Mouse (Mus musculus): ENCODE data around the gene Rpain. TPM values are rescaled to one million over a fixed set of nuclear protein-coding genes. Genes with fewer than 3 reads are reported as not detected.

Rpain gene
- 34.4 and 35.8 TPM in 2 replicates for polyA plus RNA-seq (2021; fragmentation: Nextera tagmentation)
- long read RNA-seq, experiment 1, transcript Rpain-201 (7 exons, 1,100 nt), result major isoform, 25 of 31 reads
- long read RNA-seq, experiment 1, partial matches to known transcripts, result 1 of 31 reads
- long read RNA-seq, experiment 1, other reads (novel, unspliced or antisense), result 0 of 31 reads
- long read RNA-seq, experiment 2, transcript Rpain-201 (7 exons, 1,100 nt), result major isoform, 6 of 32 reads
- long read RNA-seq, experiment 2, partial matches to known transcripts, result 0 of 32 reads
- long read RNA-seq, experiment 2, other reads (novel, unspliced or antisense), result 19 of 32 reads

GRCm38 (mm10) chr11:70969821-70970559, at the start of gene Rpain, which contains the start of gene Nup88:
TSS of gene Rpain (plus strand) at chr11:70970213.
TSS of gene Nup88 (minus strand) at chr11:70969973.

GRCm38 (mm10) chr11:70982557-70983228, 12.7 kb downstream of the Rpain start, which contains the start of gene C1qbp:
TSS of gene C1qbp (minus strand) at chr11:70983026.

DNA sequence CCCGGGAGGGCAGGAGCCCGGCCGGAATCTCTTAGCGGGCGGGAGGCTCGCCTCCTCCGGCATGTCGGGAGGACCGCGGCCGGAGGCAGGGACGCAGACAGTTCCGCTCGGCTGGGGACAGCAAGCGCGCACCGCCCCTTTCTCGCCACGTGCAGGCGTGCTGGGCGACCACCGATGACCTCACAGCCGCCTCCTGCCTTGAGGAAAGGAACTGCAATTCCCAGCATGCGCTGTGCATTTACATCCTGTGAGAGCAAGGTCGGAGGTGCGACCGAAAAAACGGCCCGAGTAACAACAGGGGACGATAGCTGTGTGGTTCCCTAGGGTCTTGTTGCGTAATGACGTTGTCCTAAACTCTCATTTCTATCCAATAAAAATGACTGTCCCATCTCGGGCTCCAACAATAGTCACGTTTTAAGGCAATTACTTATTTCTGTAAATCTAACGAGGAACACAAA, 34.3 kb downstream of the Rpain start, which contains the start of gene Dhx33:
Dhx33 (minus strand) TSS at position 122 of the 458 bp plus-strand sequence.

GRCm38 (mm10) chr11:71019201-71020068, 49.4 kb downstream of the Rpain start, which contains the start of the genes Mis12 and Derl2:
TSS of gene Mis12 (plus strand) at chr11:71019611.
TSS of gene Derl2 (minus strand) at chr11:71019841.

Other genes with a start within 250 kb of the Rpain start
- 12.9 and 14.9 TPM in 2 replicates for gene Zfp3, start 206.0 kb upstream of the Rpain start, polyA plus RNA-seq (2021; fragmentation: Nextera tagmentation)
- gene Scimp, start 157.6 kb upstream of the Rpain start, polyA plus RNA-seq (2021; fragmentation: Nextera tagmentation), result 0.13 and 0.26 TPM in 2 replicates
- gene Rabep1, start 125.4 kb upstream of the Rpain start, polyA plus RNA-seq (2021; fragmentation: Nextera tagmentation), result 79.5 and 90.5 TPM in 2 replicates
- 28.3 and 31.0 TPM in 2 replicates for gene Nup88, start 240 bp upstream of the Rpain start, polyA plus RNA-seq (2021; fragmentation: Nextera tagmentation)
- gene C1qbp, start 12.8 kb downstream of the Rpain start, polyA plus RNA-seq (2021; fragmentation: Nextera tagmentation), result 203 and 224 TPM in 2 replicates
- gene Dhx33, start 34.2 kb downstream of the Rpain start, polyA plus RNA-seq (2021; fragmentation: Nextera tagmentation), result 9.3 and 10.0 TPM in 2 replicates
- 7.4 and 9.8 TPM in 2 replicates for gene Mis12, start 49.4 kb downstream of the Rpain start, polyA plus RNA-seq (2021; fragmentation: Nextera tagmentation)
- gene Derl2, start 49.6 kb downstream of the Rpain start, polyA plus RNA-seq (2021; fragmentation: Nextera tagmentation), result 24.1 and 25.6 TPM in 2 replicates
- gene 6330403K07Rik, start 63.3 kb downstream of the Rpain start, polyA plus RNA-seq (2021; fragmentation: Nextera tagmentation), result 214 and 233 TPM in 2 replicates
- 0.08 TPM in 1 of 2 replicates, not detected in the other for gene Nlrp1a, start 174.5 kb downstream of the Rpain start, polyA plus RNA-seq (2021; fragmentation: Nextera tagmentation)